Mouse (Mus musculus): Measurements from ENCODE around the gene Ppia.

- TF ChIP-seq POLR2A (IDR thresholded peaks at IDR 0.05; ENCODE audit: extremely low read depth, insufficient read depth, low read length) = no peak
- TF ChIP-seq CTCF (IDR thresholded peaks at IDR 0.05; ENCODE audit: low read depth, low read length) = no peak
Observed at GRCm38 (mm10) chr11:6366434-6366833, 48.8 kb upstream of the Ppia start.
